Mouse (Mus musculus): ENCODE data around the gene Mark1.

GRCm38 (mm10) chr1:184986748-184987147 lies 12.6 kb downstream of the Mark1 start:
- no peak for TF ChIP-seq CTCF (IDR thresholded peaks at IDR 0.05; ENCODE audit: low read depth, low read length)
- no peak for TF ChIP-seq TAL1 (conservative IDR thresholded peaks at IDR 0.05; ENCODE audit: low read depth, low read length)
- TF ChIP-seq GATA1 (IDR thresholded peaks at IDR 0.05; ENCODE audit: borderline replicate concordance, low read length): no peak

Data from G1E (cell line).